Mouse (Mus musculus) 3T3-L1 (cell line): Measurements from ENCODE around the gene Pop4.
"Not testable (repeated sequence)": the region's sequence is repeated elsewhere in the genome, so short reads cannot be mapped to it uniquely, and the experiment has no call there.

Experiments
- DNase-seq: peaks from one replicate; pipeline ENCODE4 v3.0.0-alpha.2; 2015; ENCODE audit warnings: low read depth, low spot score

Gene Pop4

GRCm38 (mm10) chr7:38270703-38271510, at the start of gene Pop4:
Gene Pop4 (minus strand): TSS chr7:38271423.
- peak; percentile 85 for DNase-seq

GRCm38 (mm10) chr7:38320641-38321040, 49.4 kb upstream of the Pop4 start:
- no peak for DNase-seq

- DNase-seq: not testable (repeated sequence)
Measured at GRCm38 (mm10) chr7:38282192-38282591, 11.0 kb upstream of the Pop4 start.

- no peak for DNase-seq
Measured at GRCm38 (mm10) chr7:38272551-38272950, 1.3 kb upstream of the Pop4 start.

- DNase-seq: no peak
Measured at GRCm38 (mm10) chr7:38271859-38272258, 636 bp upstream of the Pop4 start.

- no peak for DNase-seq
Measured at GRCm38 (mm10) chr7:38271511-38271811, 238 bp upstream of the Pop4 start.

GRCm38 (mm10) chr7:38267006-38267680, 4.1 kb downstream of the Pop4 start:
- DNase-seq: peak; percentile 70

GRCm38 (mm10) chr7:38262406-38262805, 8.8 kb downstream of the Pop4 start:
- no peak for DNase-seq

GRCm38 (mm10) chr7:38259631-38260030, 11.6 kb downstream of the Pop4 start:
- no peak for DNase-seq

GRCm38 (mm10) chr7:38253441-38253840, 17.8 kb downstream of the Pop4 start:
- DNase-seq: no peak

- DNase-seq: no peak
Measured at GRCm38 (mm10) chr7:38251494-38252216, 19.6 kb downstream of the Pop4 start.

GRCm38 (mm10) chr7:38242417-38242816, 28.8 kb downstream of the Pop4 start:
- no peak for DNase-seq

GRCm38 (mm10) chr7:38237140-38237539, 34.1 kb downstream of the Pop4 start:
- DNase-seq: no peak

GRCm38 (mm10) chr7:38236400-38237105, 34.7 kb downstream of the Pop4 start:
- DNase-seq: no peak

GRCm38 (mm10) chr7:38230285-38230684, 40.9 kb downstream of the Pop4 start:
- DNase-seq: peak; percentile 92

- no peak for DNase-seq
Measured at GRCm38 (mm10) chr7:38228329-38228728, 42.9 kb downstream of the Pop4 start.

- DNase-seq: peak; percentile 93
Measured at GRCm38 (mm10) chr7:38227900-38228298, 43.3 kb downstream of the Pop4 start, which contains the start of gene Plekhf1. Gene Plekhf1 (minus strand): TSS chr7:38228016.

- peak; percentile 91 for DNase-seq
Measured at GRCm38 (mm10) chr7:38227181-38227899, 43.9 kb downstream of the Pop4 start.

GRCm38 (mm10) chr7:38226226-38226625, 45.0 kb downstream of the Pop4 start:
- no peak for DNase-seq

- DNase-seq: no peak
Measured at GRCm38 (mm10) chr7:38224577-38225369, 46.5 kb downstream of the Pop4 start.
